Mouse (Mus musculus) neural tube, embryonic 14.5 days (tissue): Measurements from ENCODE around the gene Msi1. TPM values are rescaled to one million over a fixed set of nuclear protein-coding genes. Genes with fewer than 3 reads are reported as not detected.

Experiments used
- ATAC-seq: fragments of 200-750 bp; cut with Nextera tagmentation; 2 replicates; pipeline ENCODE4 v1.8.0; 2017; ENCODE audit warnings: low read depth, mild to moderate bottlenecking, moderate TSS enrichment, moderate library complexity
- H3K27ac ChIP-seq: fragments of 300-500 bp; sonication (generic); 2 replicates; pipeline ENCODE4 v1.5.1; 2014; ENCODE audit warnings: low read depth, mild to moderate bottlenecking, control low read depth, low read length, moderate library complexity, mixed read lengths
- H3K27me3 ChIP-seq: fragments of 300-500 bp; sonication (generic); 2 replicates; pipeline ENCODE4 v1.6.1; 2014; ENCODE audit warnings: low read length; ENCODE audit not compliant: control insufficient read depth, insufficient read depth
- H3K36me3 ChIP-seq: fragments of 300-500 bp; sonication (generic); 2 replicates; pipeline ENCODE4 v1.6.1; 2014; ENCODE audit warnings: low read length, mixed read lengths; ENCODE audit not compliant: control insufficient read depth, insufficient read depth
- H3K4me1 ChIP-seq: fragments of 300-500 bp; sonication (generic); 2 replicates; pipeline ENCODE4 v1.6.1; 2014; ENCODE audit warnings: low read length; ENCODE audit not compliant: control insufficient read depth, insufficient read depth
- H3K4me2 ChIP-seq: fragments of 300-500 bp; sonication (generic); 2 replicates; pipeline ENCODE4 v1.6.1; 2014; ENCODE audit warnings: mild to moderate bottlenecking, low read depth, low read length, control low read depth
- H3K4me3 ChIP-seq: fragments of 300-500 bp; sonication (generic); 2 replicates; pipeline ENCODE4 v1.5.1; 2014; ENCODE audit warnings: low read depth, low read length, control low read depth, mixed read lengths
- H3K9ac ChIP-seq: fragments of 300-500 bp; sonication (generic); replicated peaks from 2 replicates; pipeline ENCODE4 v1.6.1; 2014; ENCODE audit warnings: low read depth, mild to moderate bottlenecking, control low read depth, low read length, mixed read lengths
- H3K9me3 ChIP-seq: fragments of 300-500 bp; sonication (generic); 2 replicates; pipeline ENCODE4 v1.6.1; 2016; ENCODE audit warnings: low read length; ENCODE audit not compliant: control insufficient read depth
- WGBS: fragments of 180-500 bp; shearing (Covaris S2); extraction: QIAGEN DNeasy Blood & Tissue Kit; methylation state at CpG from one replicate; pipeline ENCODE4 v1.1.7; 2014; 5-methylcytosine and 5-hydroxymethylcytosine counted together
- polyA plus RNA-seq: library from polyadenylated mRNA; unstranded; fragments of >200 nt; fragmentation: Nextera tagmentation; extraction: Ambion mirVana; gene quantifications from 2 replicates; pipeline ENCODE4 v1.2.1, GENCODE M21; 2014

Gene Msi1
- polyA plus RNA-seq, 1 experiment from 2014 or later, result 55.1 TPM

DNA sequence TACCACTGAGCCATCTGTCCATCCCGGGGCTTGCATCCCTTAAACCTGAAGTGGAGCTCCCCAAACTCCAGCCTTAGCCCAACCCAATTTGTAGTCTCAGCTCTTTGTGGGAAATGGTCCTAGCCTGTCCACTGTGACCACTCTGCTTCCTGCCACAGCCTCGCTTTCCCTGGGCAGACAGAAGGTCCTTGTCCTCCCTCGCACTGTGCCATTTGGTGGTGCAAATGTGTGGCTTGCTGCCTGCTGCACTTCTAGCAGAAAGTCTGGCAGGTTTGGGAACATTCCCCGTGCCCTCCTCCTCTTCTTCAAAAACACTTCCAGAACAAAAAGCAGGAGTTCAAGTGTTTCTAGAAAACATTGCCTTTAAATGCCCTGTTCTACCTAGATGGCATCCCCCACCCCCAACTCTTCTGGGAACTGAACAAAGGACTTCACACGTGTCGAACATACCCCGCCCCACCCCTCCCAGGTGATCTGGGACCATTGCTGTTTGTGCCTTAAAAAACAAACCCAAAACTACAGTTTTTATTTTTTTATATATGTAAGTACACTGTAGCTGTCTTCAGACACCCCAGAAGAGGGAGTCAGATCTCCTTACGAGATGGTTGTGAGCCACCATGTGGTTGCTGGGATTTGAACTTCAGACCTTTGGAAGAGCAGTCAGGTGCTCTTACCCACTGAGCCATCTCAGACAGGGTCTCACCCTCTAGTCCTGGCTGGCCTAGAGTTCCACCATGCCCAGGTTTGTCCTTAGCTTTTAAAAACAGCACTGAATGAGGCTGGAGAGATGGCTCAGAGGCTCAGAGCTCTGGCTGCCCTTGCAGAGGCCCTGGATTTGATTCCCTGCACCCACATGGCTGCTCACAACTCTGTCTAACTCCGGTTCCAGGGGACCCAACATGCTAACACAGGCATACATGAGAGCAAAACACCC lies 69.2 kb downstream of the Msi1 start:
- Histone ChIP-seq H3K4me1 (no peaks in the 10 kb centered on the region), H3K27me3 (no peaks in the 10 kb centered on the region), H3K27ac (no peak overlapping the region), H3K4me2 (no peak overlapping the region), H3K36me3 (no peaks in the 10 kb centered on the region), H3K4me3 (no peak overlapping the region), H3K9ac (no peak overlapping the region), H3K9me3 (no peaks in the 10 kb centered on the region)
- no peak for ATAC-seq
- WGBS, result 65% methylated on average over 9 of the region's 9 CpGs

DNA sequence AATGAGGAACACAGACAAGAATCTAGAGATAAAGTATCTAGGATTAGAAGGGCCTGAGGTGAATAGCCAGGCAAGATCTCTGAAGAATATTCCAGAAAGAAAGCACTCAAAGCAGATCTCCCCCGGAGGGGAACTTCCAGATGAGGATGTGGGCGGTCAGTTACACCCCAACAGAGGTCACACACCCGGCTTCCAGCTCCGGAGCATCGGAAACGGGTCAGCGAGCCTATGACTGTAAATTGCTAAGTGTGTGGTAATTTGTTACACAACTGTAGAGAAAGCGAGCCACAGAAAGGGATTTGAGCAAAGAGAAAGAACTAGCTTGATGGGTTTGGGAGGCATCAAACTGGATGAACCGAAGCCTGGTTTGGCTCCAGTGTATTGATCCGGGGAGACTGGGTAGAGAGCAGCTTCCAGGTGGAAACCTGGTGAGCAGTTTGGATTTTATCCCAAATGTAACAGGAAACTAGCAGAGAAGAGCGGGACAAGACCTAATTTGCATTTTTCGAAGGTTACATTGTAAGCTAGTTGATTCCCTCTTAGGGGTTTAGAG lies 71.1 kb downstream of the Msi1 start:
- ATAC-seq, result no peak
- no peaks in the 10 kb centered on the region for H3K4me1 ChIP-seq
- 82% methylated on average over 12 of the region's 12 CpGs for WGBS
- no peaks in the 10 kb centered on the region for H3K27me3 ChIP-seq
- H3K9ac ChIP-seq, result no peak overlapping the region
- H3K4me3 ChIP-seq, result no peak overlapping the region
- H3K4me2 ChIP-seq, result no peak overlapping the region
- no peaks in the 10 kb centered on the region for H3K36me3 ChIP-seq
- no peak overlapping the region for H3K27ac ChIP-seq
- no peaks in the 10 kb centered on the region for H3K9me3 ChIP-seq

DNA sequence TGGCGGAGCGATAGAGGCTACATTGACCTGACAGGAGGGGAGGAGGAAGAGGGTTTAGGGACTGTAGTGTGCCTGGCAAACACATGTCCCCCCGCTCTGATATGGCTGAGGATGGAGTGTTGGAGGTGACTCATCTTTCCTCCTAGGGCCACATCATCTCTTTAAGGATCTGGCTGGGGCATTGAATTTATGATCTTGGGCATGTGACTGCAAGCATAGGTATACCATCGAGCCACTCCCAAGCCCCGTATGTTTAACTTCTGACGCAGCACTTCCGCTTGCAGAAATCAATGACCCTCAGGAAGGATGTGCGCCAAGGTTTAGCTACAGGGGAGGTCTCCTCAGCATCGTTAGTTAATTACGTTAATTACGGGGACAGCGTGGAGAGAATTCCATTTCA lies 73.6 kb downstream of the Msi1 start:
- ATAC-seq, result no peak
- Histone ChIP-seq H3K4me2 (no peak overlapping the region), H3K4me1 (peaks cover 9% of the 10 kb centered on the region), H3K9me3 (no peaks in the 10 kb centered on the region), H3K27ac (no peak overlapping the region), H3K4me3 (no peak overlapping the region), H3K27me3 (no peaks in the 10 kb centered on the region), H3K36me3 (no peaks in the 10 kb centered on the region), H3K9ac (no peak overlapping the region)
- WGBS, result 68% methylated on average over 12 of the region's 12 CpGs

Other genes starting within 250 kb of the Msi1 start
- gene Cabp1, start 235.2 kb upstream of the Msi1 start, polyA plus RNA-seq, result 28.1 and 30.3 TPM in 2 replicates
- gene Pop5, start 193.8 kb upstream of the Msi1 start, polyA plus RNA-seq, result 116 and 121 TPM in 2 replicates
- gene Rnf10, start 156.7 kb upstream of the Msi1 start, polyA plus RNA-seq, result 94.0 and 116 TPM in 2 replicates
- gene Coq5, start 149.9 kb upstream of the Msi1 start, polyA plus RNA-seq, result 58.5 and 61.8 TPM in 2 replicates
- gene Dynll1, start 128.6 kb upstream of the Msi1 start, polyA plus RNA-seq, result 1,143 and 1,163 TPM in 2 replicates
- gene Srsf9, start 102.4 kb upstream of the Msi1 start, polyA plus RNA-seq, result 123 and 140 TPM in 2 replicates
- 45.4 and 53.5 TPM in 2 replicates for gene Gatc, start 88.4 kb upstream of the Msi1 start, polyA plus RNA-seq
- 54.5 and 59.2 TPM in 2 replicates for gene Triap1, start 88.4 kb upstream of the Msi1 start, polyA plus RNA-seq
- gene Cox6a1, start 80.6 kb upstream of the Msi1 start, polyA plus RNA-seq, result 1,051 and 1,284 TPM in 2 replicates
- gene Pla2g1b, start 36.7 kb downstream of the Msi1 start, polyA plus RNA-seq, result 0.58 TPM in 1 of 2 replicates, not detected in the other
- gene Sirt4, start 55.1 kb downstream of the Msi1 start, polyA plus RNA-seq, result 26.0 and 32.6 TPM in 2 replicates
- 8.5 and 11.1 TPM in 2 replicates for gene Pxn, start 77.1 kb downstream of the Msi1 start, polyA plus RNA-seq
- 903 and 934 TPM in 2 replicates for gene Rplp0, start 129.9 kb downstream of the Msi1 start, polyA plus RNA-seq
- gene Gcn1l1, start 135.7 kb downstream of the Msi1 start, polyA plus RNA-seq, result 41.9 and 45.2 TPM in 2 replicates
- gene Rab35, start 202.3 kb downstream of the Msi1 start, polyA plus RNA-seq, result 22.0 and 23.4 TPM in 2 replicates